Mouse (Mus musculus): ENCODE data around the gene Cdh18. TPM values are rescaled to one million over a fixed set of nuclear protein-coding genes. Genes with fewer than 3 reads are reported as not detected.
"Not testable (repeated sequence)": the region's sequence is repeated elsewhere in the genome, so short reads cannot be mapped to it uniquely, and the experiment has no call there.

Gene Cdh18
- total and polyA plus RNA-seq, 2 experiments, result 0.18 to 0.28 TPM

DNA sequence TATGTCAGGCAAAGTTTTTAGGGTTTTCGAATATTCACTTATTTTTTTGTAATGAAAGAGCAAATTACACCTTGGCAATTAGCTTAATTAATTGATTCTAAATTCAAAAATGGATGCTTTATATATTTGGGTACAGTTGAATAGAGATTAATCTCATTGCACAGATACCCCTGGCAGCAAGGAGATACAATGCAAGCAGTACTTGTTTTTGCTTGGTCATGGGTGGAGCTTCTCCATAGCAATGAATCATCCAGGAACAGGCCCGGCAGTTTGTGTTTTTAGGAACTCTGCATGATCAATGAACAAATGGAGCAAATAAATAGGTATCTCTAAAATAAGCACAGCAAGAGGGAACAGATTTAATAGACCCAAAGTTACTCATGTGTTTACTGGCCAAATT, 538.7 kb downstream of the Cdh18 start:
- Histone ChIP-seq H3K27ac (replicated peaks; ENCODE audit: insufficient read depth, low read depth, low read length) (no peak overlapping the region), H3K4me1 (ENCODE audit: control insufficient read depth, insufficient read depth, low read length) (no peaks in the 10 kb centered on the region), H3K27me3 (ENCODE audit: control insufficient read depth, insufficient read depth, low read length) (no peaks in the 10 kb centered on the region), H3K79me2 (ENCODE audit: control insufficient read depth, insufficient read depth, low read length) (no peaks in the 10 kb centered on the region), H3K36me3 (ENCODE audit: control insufficient read depth, insufficient read depth, low read length) (no peaks in the 10 kb centered on the region), H3K4me3 (ENCODE audit: insufficient read depth, low read depth, low read length) (no peak overlapping the region), H3K9ac (ENCODE audit: low read depth, low read length) (no peak overlapping the region)
- TF ChIP-seq CTCF (IDR thresholded peaks at IDR 0.05; ENCODE audit: low read depth, low read length), result no peak
- no peak for DNase-seq (ENCODE audit: extremely low read depth, low read depth, low spot score)
- WGBS, result 63% methylated on average over 2 of the region's 2 CpGs

- no peaks in the 10 kb centered on the region for H3K4me1 ChIP-seq (ENCODE audit: control insufficient read depth, insufficient read depth, low read length)
- DNase-seq (ENCODE audit: extremely low read depth, low read depth, low spot score), result no peak
- no peaks in the 10 kb centered on the region for H3K79me2 ChIP-seq (ENCODE audit: control insufficient read depth, insufficient read depth, low read length)
- H3K27ac ChIP-seq (replicated peaks; ENCODE audit: insufficient read depth, low read depth, low read length), result no peak overlapping the region
- H3K4me3 ChIP-seq (ENCODE audit: insufficient read depth, low read depth, low read length), result no peak overlapping the region
- H3K9ac ChIP-seq (ENCODE audit: low read depth, low read length), result no peak overlapping the region
- H3K36me3 ChIP-seq (ENCODE audit: control insufficient read depth, insufficient read depth, low read length), result no peaks in the 10 kb centered on the region
- no peaks in the 10 kb centered on the region for H3K27me3 ChIP-seq (ENCODE audit: control insufficient read depth, insufficient read depth, low read length)
- 65% methylated on average over 5 of the region's 5 CpGs for WGBS
- TF ChIP-seq CTCF (IDR thresholded peaks at IDR 0.05; ENCODE audit: low read depth, low read length), result no peak
- TF ChIP-seq POLR2A (IDR thresholded peaks at IDR 0.05; ENCODE audit: extremely low read depth, insufficient read depth, low read length), result no peak
Observed at GRCm38 (mm10) chr15:23096601-23097000, 547.8 kb downstream of the Cdh18 start.

- Histone ChIP-seq H3K27ac (replicated peaks; ENCODE audit: insufficient read depth, low read depth, low read length) (no peak overlapping the region), H3K27me3 (ENCODE audit: control insufficient read depth, insufficient read depth, low read length) (no peaks in the 10 kb centered on the region), H3K4me1 (ENCODE audit: control insufficient read depth, insufficient read depth, low read length) (no peaks in the 10 kb centered on the region; the same call in 1 of the 2 replicates), H3K9ac (ENCODE audit: low read depth, low read length) (no peak overlapping the region), H3K79me2 (ENCODE audit: control insufficient read depth, insufficient read depth, low read length) (no peaks in the 10 kb centered on the region), H3K36me3 (ENCODE audit: control insufficient read depth, insufficient read depth, low read length) (no peaks in the 10 kb centered on the region), H3K4me3 (ENCODE audit: insufficient read depth, low read depth, low read length) (no peak overlapping the region)
- 25% methylated on average over 5 of the region's 5 CpGs for WGBS
- TF ChIP-seq CTCF (IDR thresholded peaks at IDR 0.05; ENCODE audit: low read depth, low read length) (no peak), POLR2A (IDR thresholded peaks at IDR 0.05; ENCODE audit: extremely low read depth, insufficient read depth, low read length) (no peak)
- DNase-seq (ENCODE audit: extremely low read depth, low read depth, low spot score), result peak; percentile 84
Observed at GRCm38 (mm10) chr15:23104668-23105380, 556.0 kb downstream of the Cdh18 start.

DNA sequence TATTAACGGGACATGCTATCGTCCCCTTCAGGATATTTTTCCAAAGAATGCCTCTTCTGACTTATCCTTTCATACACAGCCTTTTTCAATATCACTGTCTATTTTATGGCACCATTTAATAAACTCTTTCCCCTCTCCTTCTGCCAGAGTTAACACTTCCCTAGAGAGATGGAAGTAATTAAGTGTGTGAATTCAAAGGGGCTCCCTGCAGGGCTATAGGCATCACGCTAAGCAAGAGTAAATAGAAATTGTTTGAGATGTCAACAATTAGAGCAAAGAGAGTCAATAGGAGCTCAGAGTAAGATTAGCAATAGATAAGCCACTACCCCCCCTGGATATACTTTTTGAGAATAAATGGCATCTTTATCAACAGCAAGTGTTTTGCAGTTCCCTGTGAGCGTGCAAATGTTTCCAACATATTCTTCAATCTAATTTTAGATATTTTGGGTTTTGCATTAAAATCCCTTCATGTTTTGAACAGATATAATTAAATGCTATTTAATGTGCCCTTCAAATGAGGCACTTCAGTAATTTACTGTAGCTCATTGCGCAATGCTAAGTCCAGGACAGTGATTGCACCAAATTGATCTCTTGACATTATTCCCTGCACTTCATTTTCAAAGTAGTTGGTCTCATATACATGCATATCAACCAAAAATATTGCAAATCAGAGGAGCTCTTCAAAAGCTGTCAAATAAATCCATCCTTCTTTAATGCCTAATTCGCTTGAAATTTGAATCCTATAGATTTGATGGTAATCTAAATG, 586.3 kb downstream of the Cdh18 start:
- H3K27ac ChIP-seq (replicated peaks; ENCODE audit: insufficient read depth, low read depth, low read length), result no peak overlapping the region
- no peaks in the 10 kb centered on the region for H3K36me3 ChIP-seq (ENCODE audit: control insufficient read depth, insufficient read depth, low read length)
- H3K9ac ChIP-seq (ENCODE audit: low read depth, low read length), result no peak overlapping the region
- H3K79me2 ChIP-seq (ENCODE audit: control insufficient read depth, insufficient read depth, low read length), result no peaks in the 10 kb centered on the region
- no peak overlapping the region for H3K4me3 ChIP-seq (ENCODE audit: insufficient read depth, low read depth, low read length)
- peak; percentile 61 for DNase-seq (ENCODE audit: extremely low read depth, low read depth, low spot score)
- 58% methylated on average over 6 of the region's 6 CpGs for WGBS
- no peaks in the 10 kb centered on the region for H3K4me1 ChIP-seq (ENCODE audit: control insufficient read depth, insufficient read depth, low read length)
- TF ChIP-seq POLR2A (IDR thresholded peaks at IDR 0.05; ENCODE audit: extremely low read depth, insufficient read depth, low read length) (no peak), CTCF (IDR thresholded peaks at IDR 0.05; ENCODE audit: low read depth, low read length) (no peak)
- no peaks in the 10 kb centered on the region for H3K27me3 ChIP-seq (ENCODE audit: control insufficient read depth, insufficient read depth, low read length)

- no peak overlapping the region for H3K9ac ChIP-seq (ENCODE audit: low read depth, low read length)
Observed at GRCm38 (mm10) chr15:23136971-23137370, 588.1 kb downstream of the Cdh18 start.

GRCm38 (mm10) chr15:23142907-23143306, 594.1 kb downstream of the Cdh18 start:
- not testable (repeated sequence) for H3K36me3 ChIP-seq (ENCODE audit: control insufficient read depth, insufficient read depth, low read length); H3K9ac ChIP-seq (ENCODE audit: low read depth, low read length); H3K79me2 ChIP-seq (ENCODE audit: control insufficient read depth, insufficient read depth, low read length); H3K4me1 ChIP-seq (ENCODE audit: control insufficient read depth, insufficient read depth, low read length); H3K27ac ChIP-seq (replicated peaks; ENCODE audit: insufficient read depth, low read depth, low read length); H3K4me3 ChIP-seq (ENCODE audit: insufficient read depth, low read depth, low read length); DNase-seq (ENCODE audit: extremely low read depth, low read depth, low spot score); H3K27me3 ChIP-seq (ENCODE audit: control insufficient read depth, insufficient read depth, low read length)
- WGBS, result 20% methylated on average over 1 of the region's 1 CpGs

More at GRCm38 (mm10) chr15:23136971-23137370, 588.1 kb downstream of the Cdh18 start:
- no peaks in the 10 kb centered on the region for H3K36me3 ChIP-seq (ENCODE audit: control insufficient read depth, insufficient read depth, low read length)
- peak; percentile 91 for DNase-seq (ENCODE audit: extremely low read depth, low read depth, low spot score)
- no peak overlapping the region for H3K27ac ChIP-seq (replicated peaks; ENCODE audit: insufficient read depth, low read depth, low read length)
- no peaks in the 10 kb centered on the region for H3K79me2 ChIP-seq (ENCODE audit: control insufficient read depth, insufficient read depth, low read length)
- no peaks in the 10 kb centered on the region for H3K4me1 ChIP-seq (ENCODE audit: control insufficient read depth, insufficient read depth, low read length)
- TF ChIP-seq CTCF (IDR thresholded peaks at IDR 0.05; ENCODE audit: low read depth, low read length), result no peak
- TF ChIP-seq POLR2A (IDR thresholded peaks at IDR 0.05; ENCODE audit: extremely low read depth, insufficient read depth, low read length), result no peak
- no peak overlapping the region for H3K4me3 ChIP-seq (ENCODE audit: insufficient read depth, low read depth, low read length)
- no peaks in the 10 kb centered on the region for H3K27me3 ChIP-seq (ENCODE audit: control insufficient read depth, insufficient read depth, low read length)
- 60% methylated on average over 3 of the region's 3 CpGs for whole genome bisulfite sequencing

Measured in liver, adult 2 months (tissue).